Mouse (Mus musculus): ENCODE data around the gene Snapc3. TPM values are rescaled to one million over a fixed set of nuclear protein-coding genes. Genes with fewer than 3 reads are reported as not detected.
A peak's percentile ranks its signal among the peaks of the same experiment; 100 is the strongest.
"Not testable (repeated sequence)": the region's sequence is repeated elsewhere in the genome, so short reads cannot be mapped to it uniquely, and the experiment has no call there.

Gene Snapc3
- total and polyA plus RNA-seq, 3 experiments: 18.2 to 28.7 (median 18.8) TPM

- Histone ChIP-seq H3K27ac (ENCODE audit: insufficient read depth, low read depth) (no peak overlapping the region), H3K4me3 (replicated peaks in 1 of 3; ENCODE audit: low read depth in 2 of 3, low read length in 2 of 3, poor library complexity in 1 of 3) (no peak overlapping the region), H3K4me2 (ENCODE audit: insufficient read depth, low read depth, poor library complexity, severe bottlenecking) (no peak overlapping the region), H3K4me1 (ENCODE audit: control insufficient read depth in 1 of 2, insufficient read depth in 2 of 2) (peaks cover 5 to 33% of the 10 kb centered on the region in 2 experiments; a peak in 3 of 4 replicates), H3K9ac (ENCODE audit: insufficient read depth, low read depth) (no peak overlapping the region), H3K36me3 (replicated peaks in 1 of 2; ENCODE audit: control insufficient read depth in 1 of 2, insufficient read depth in 1 of 2, low read length in 1 of 2) (peaks cover 4 to 6% of the 10 kb centered on the region in 2 experiments), H3K9me3 (replicated peaks; ENCODE audit: low read length) (peaks cover 8% of the 10 kb centered on the region), H3K79me2 (replicated peaks; ENCODE audit: control insufficient read depth, extremely low read depth, insufficient read depth, poor library complexity, severe bottlenecking) (peaks cover 14% of the 10 kb centered on the region), H3K27me3 (replicated peaks) (no peaks in the 10 kb centered on the region)
- dilution Hi-C loops (cut with MboI; ENCODE audit: extremely low pct_ligation_motif_present, extremely low pct_unique_long_range_greater_than_20kb, low sequenced_read_pairs) (no loop called here), in situ Hi-C loops (cut with MboI; ENCODE audit: low pct_ligation_motif_present, low pct_unique_long_range_greater_than_20kb, low sequenced_read_pairs) (no loop called here)
- TF ChIP-seq NRF1 (IDR thresholded peaks at IDR 0.05; ENCODE audit: low read depth, low read length) (no peak), EP300 (IDR thresholded peaks at IDR 0.05; ENCODE audit: low read length) (no peak), PAX5 (IDR thresholded peaks at IDR 0.05; ENCODE audit: low read length) (no peak), MAX (IDR thresholded peaks at IDR 0.05; ENCODE audit: low read length) (no peak)
- no peak for DNase-seq (ENCODE audit: extremely low read depth)
These were observed 71.6 kb downstream of the Snapc3 start for GRCm38 (mm10) chr4:83489121-83489520.

- in situ Hi-C loops (cut with MboI; ENCODE audit: low pct_ligation_motif_present, low pct_unique_long_range_greater_than_20kb, low sequenced_read_pairs): no loop called here
- H3K79me2 ChIP-seq (replicated peaks; ENCODE audit: control insufficient read depth, extremely low read depth, insufficient read depth, poor library complexity, severe bottlenecking): no peaks in the 10 kb centered on the region
- TF ChIP-seq GABPA (IDR thresholded peaks at IDR 0.05; ENCODE audit: insufficient replicate concordance, low read depth, low read length): no peak
- TF ChIP-seq CTCF (conservative IDR thresholded peaks at IDR 0.05 in 1 of 2, IDR thresholded peaks at IDR 0.05 in 1 of 2; ENCODE audit: low read depth in 2 of 2, low read length in 2 of 2): peak in 1 of 2 experiments; percentile 30; a peak in 1 of 4 replicates
- no peak overlapping the region for H3K4me3 ChIP-seq (replicated peaks in 1 of 3; ENCODE audit: low read depth in 2 of 3, low read length in 2 of 3, poor library complexity in 1 of 3)
- peaks cover 3 to 16% of the 10 kb centered on the region in 2 experiments; a peak in 2 of 4 replicates for H3K4me1 ChIP-seq (ENCODE audit: control insufficient read depth in 1 of 2, insufficient read depth in 2 of 2)
- H3K9me3 ChIP-seq (replicated peaks; ENCODE audit: low read length): peaks cover 8% of the 10 kb centered on the region
- H3K27ac ChIP-seq (ENCODE audit: insufficient read depth, low read depth): no peak overlapping the region
- dilution Hi-C loops (cut with MboI; ENCODE audit: extremely low pct_ligation_motif_present, extremely low pct_unique_long_range_greater_than_20kb, low sequenced_read_pairs): no loop called here
- H3K36me3 ChIP-seq (replicated peaks in 1 of 2; ENCODE audit: control insufficient read depth in 1 of 2, insufficient read depth in 1 of 2, low read length in 1 of 2): no peaks in the 10 kb centered on the region
- no peak overlapping the region for H3K9ac ChIP-seq (ENCODE audit: insufficient read depth, low read depth)
- H3K4me2 ChIP-seq (ENCODE audit: insufficient read depth, low read depth, poor library complexity, severe bottlenecking): no peak overlapping the region
- no peak for DNase-seq (ENCODE audit: extremely low read depth)
- H3K27me3 ChIP-seq (replicated peaks): no peaks in the 10 kb centered on the region
These were observed 75.6 kb downstream of the Snapc3 start for GRCm38 (mm10) chr4:83493112-83493511.

GRCm38 (mm10) chr4:83497013-83497412 is 79.5 kb downstream of the Snapc3 start:
- DNase-seq (ENCODE audit: extremely low read depth); H3K27me3 ChIP-seq (replicated peaks); H3K4me1 ChIP-seq (ENCODE audit: control insufficient read depth in 1 of 2, insufficient read depth in 2 of 2); H3K36me3 ChIP-seq (replicated peaks in 1 of 2; ENCODE audit: control insufficient read depth in 1 of 2, insufficient read depth in 1 of 2, low read length in 1 of 2); H3K9me3 ChIP-seq (replicated peaks; ENCODE audit: low read length); dilution Hi-C loops (cut with MboI; ENCODE audit: extremely low pct_ligation_motif_present, extremely low pct_unique_long_range_greater_than_20kb, low sequenced_read_pairs); in situ Hi-C loops (cut with MboI; ENCODE audit: low pct_ligation_motif_present, low pct_unique_long_range_greater_than_20kb, low sequenced_read_pairs); H3K79me2 ChIP-seq (replicated peaks; ENCODE audit: control insufficient read depth, extremely low read depth, insufficient read depth, poor library complexity, severe bottlenecking): not testable (repeated sequence)
- TF ChIP-seq IRF4 (IDR thresholded peaks at IDR 0.05; ENCODE audit: low read depth, low read length) (peak; percentile 9; the same call in 1 of the 2 replicates), ETS1 (conservative IDR thresholded peaks at IDR 0.05; ENCODE audit: low read depth, low read length) (peak; percentile 72)
- Histone ChIP-seq H3K9ac (ENCODE audit: insufficient read depth, low read depth) (peak overlapping the region; percentile 44; the same call in 1 of the 2 replicates), H3K4me3 (replicated peaks in 1 of 3; ENCODE audit: low read depth in 2 of 3, low read length in 2 of 3, poor library complexity in 1 of 3) (peak overlapping the region in 1 of 3 experiments; percentile 47), H3K4me2 (ENCODE audit: insufficient read depth, low read depth, poor library complexity, severe bottlenecking) (peak overlapping the region; percentile 69), H3K27ac (ENCODE audit: insufficient read depth, low read depth) (peak overlapping the region; percentile 89)

Data from CH12.LX (cell line).